Mouse (Mus musculus): ENCODE data around the gene Wdr43. TPM values are rescaled to one million over a fixed set of nuclear protein-coding genes. Genes with fewer than 3 reads are reported as not detected.
A peak's percentile ranks its signal among the peaks of the same experiment; 100 is the strongest.

Gene Wdr43
- total and polyA plus RNA-seq, 3 experiments: 157 to 355 (median 252) TPM

GRCm38 (mm10) chr17:71691361-71691875, 75.7 kb downstream of the Wdr43 start:
- Histone ChIP-seq H3K4me2 (ENCODE audit: insufficient read depth, low read depth, poor library complexity, severe bottlenecking) (no peak overlapping the region; the same call in 1 of the 2 replicates), H3K4me1 (ENCODE audit: control insufficient read depth in 1 of 2, insufficient read depth in 2 of 2) (peaks cover 24 to 72% of the 10 kb centered on the region in 2 experiments), H3K27ac (ENCODE audit: insufficient read depth, low read depth) (no peak overlapping the region), H3K9me3 (replicated peaks; ENCODE audit: low read length) (no peaks in the 10 kb centered on the region), H3K79me2 (replicated peaks; ENCODE audit: control insufficient read depth, extremely low read depth, insufficient read depth, poor library complexity, severe bottlenecking) (no peaks in the 10 kb centered on the region), H3K27me3 (replicated peaks) (no peaks in the 10 kb centered on the region), H3K4me3 (replicated peaks in 1 of 3; ENCODE audit: low read depth in 2 of 3, low read length in 2 of 3, poor library complexity in 1 of 3) (peak overlapping the region in 2 of 3 experiments; percentile 20 to 58), H3K9ac (ENCODE audit: insufficient read depth, low read depth) (no peak overlapping the region), H3K36me3 (replicated peaks in 1 of 2; ENCODE audit: control insufficient read depth in 1 of 2, insufficient read depth in 1 of 2, low read length in 1 of 2) (peaks cover 0 to 32% of the 10 kb centered on the region in 2 experiments)
- dilution Hi-C loops (cut with MboI; ENCODE audit: extremely low pct_ligation_motif_present, extremely low pct_unique_long_range_greater_than_20kb, low sequenced_read_pairs) (no loop called here), in situ Hi-C loops (cut with MboI; ENCODE audit: low pct_ligation_motif_present, low pct_unique_long_range_greater_than_20kb, low sequenced_read_pairs) (no loop called here)
- TF ChIP-seq POLR2AphosphoS2 (IDR thresholded peaks at IDR 0.05; ENCODE audit: low read depth, low read length): no peak
- no peak for TF ChIP-seq SIN3A (IDR thresholded peaks at IDR 0.05; ENCODE audit: low read length)
- no peak for TF ChIP-seq RAD21 (IDR thresholded peaks at IDR 0.05; ENCODE audit: low read depth, low read length)
- TF ChIP-seq NELFE (IDR thresholded peaks at IDR 0.05; ENCODE audit: low read depth, low read length): no peak
- no peak for TF ChIP-seq BHLHE40 (IDR thresholded peaks at IDR 0.05; ENCODE audit: low read depth, low read length)
- TF ChIP-seq RCOR1 (conservative IDR thresholded peaks at IDR 0.05; ENCODE audit: low read depth, low read length): no peak
- TF ChIP-seq MAFK (IDR thresholded peaks at IDR 0.05; ENCODE audit: insufficient replicate concordance, low read length): no peak
- no peak for TF ChIP-seq ZNF384 (IDR thresholded peaks at IDR 0.05; ENCODE audit: low read depth, low read length)
- TF ChIP-seq USF2 (conservative IDR thresholded peaks at IDR 0.05; ENCODE audit: low read depth, low read length): no peak
- TF ChIP-seq MXI1 (IDR thresholded peaks at IDR 0.05; ENCODE audit: low read depth, low read length): no peak
- TF ChIP-seq GABPA (IDR thresholded peaks at IDR 0.05; ENCODE audit: insufficient replicate concordance, low read depth, low read length): no peak
- peak; percentile 43 for DNase-seq (ENCODE audit: extremely low read depth)

DNA sequence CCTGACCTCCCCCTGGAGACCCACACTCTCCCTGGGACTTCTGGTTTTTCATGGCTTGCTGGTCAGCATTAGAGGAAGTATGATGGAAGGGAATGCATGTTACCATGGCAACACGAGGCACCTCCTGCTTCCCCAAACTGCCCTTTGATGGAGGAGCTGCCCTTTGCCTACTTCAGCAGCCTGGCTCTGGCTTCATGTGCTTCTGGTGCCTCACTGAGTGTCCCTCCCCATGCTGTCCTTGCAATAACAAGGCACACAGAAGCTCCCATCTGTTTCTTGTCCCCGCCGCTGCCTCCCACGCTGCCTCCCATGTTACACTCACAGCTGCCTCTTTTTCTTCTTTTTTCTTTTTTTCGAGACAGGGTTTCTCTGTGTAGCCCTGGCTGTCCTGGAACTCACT, 77.6 kb downstream of the Wdr43 start:
- Histone ChIP-seq H3K4me1 (ENCODE audit: control insufficient read depth in 1 of 2, insufficient read depth in 2 of 2) (peaks cover 24 to 58% of the 10 kb centered on the region in 2 experiments), H3K27me3 (replicated peaks) (no peaks in the 10 kb centered on the region), H3K9ac (ENCODE audit: insufficient read depth, low read depth) (no peak overlapping the region), H3K4me2 (ENCODE audit: insufficient read depth, low read depth, poor library complexity, severe bottlenecking) (no peak overlapping the region), H3K79me2 (replicated peaks; ENCODE audit: control insufficient read depth, extremely low read depth, insufficient read depth, poor library complexity, severe bottlenecking) (no peaks in the 10 kb centered on the region), H3K9me3 (replicated peaks; ENCODE audit: low read length) (no peaks in the 10 kb centered on the region), H3K27ac (ENCODE audit: insufficient read depth, low read depth) (no peak overlapping the region), H3K36me3 (replicated peaks in 1 of 2; ENCODE audit: control insufficient read depth in 1 of 2, insufficient read depth in 1 of 2, low read length in 1 of 2) (peaks cover 0 to 48% of the 10 kb centered on the region in 2 experiments), H3K4me3 (replicated peaks in 1 of 3; ENCODE audit: low read depth in 2 of 3, low read length in 2 of 3, poor library complexity in 1 of 3) (no peak overlapping the region)
- DNase-seq (ENCODE audit: extremely low read depth): no peak
- in situ Hi-C loops (cut with MboI; ENCODE audit: low pct_ligation_motif_present, low pct_unique_long_range_greater_than_20kb, low sequenced_read_pairs): no loop called here
- dilution Hi-C loops (cut with MboI; ENCODE audit: extremely low pct_ligation_motif_present, extremely low pct_unique_long_range_greater_than_20kb, low sequenced_read_pairs): no loop called here
- TF ChIP-seq ZNF384 (IDR thresholded peaks at IDR 0.05; ENCODE audit: low read depth, low read length) (no peak), MAX (IDR thresholded peaks at IDR 0.05; ENCODE audit: low read length) (no peak), MAFK (IDR thresholded peaks at IDR 0.05; ENCODE audit: insufficient replicate concordance, low read length) (no peak), MEF2A (IDR thresholded peaks at IDR 0.05; ENCODE audit: borderline replicate concordance, low read depth, low read length) (no peak)

DNA sequence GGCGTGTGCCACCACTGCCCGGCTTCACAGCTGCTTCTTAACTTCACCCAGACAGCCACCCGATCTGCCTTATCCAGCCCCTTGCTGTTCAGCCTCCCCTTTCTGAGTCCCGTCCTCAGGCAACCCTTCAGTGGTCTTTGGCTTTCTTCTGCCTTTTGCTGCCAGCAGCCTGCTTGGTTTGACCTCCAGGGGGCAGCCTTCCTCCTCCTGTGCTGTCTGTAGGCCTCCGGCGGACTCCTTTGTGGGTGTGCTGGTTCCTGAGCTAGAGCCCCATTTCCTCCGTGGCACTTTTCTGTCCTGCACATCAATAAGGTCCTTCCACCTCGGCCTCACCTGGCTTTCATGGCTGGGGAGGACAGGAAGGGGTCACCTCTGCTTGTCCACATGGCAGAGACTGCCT, 78.1 kb downstream of the Wdr43 start:
- dilution Hi-C loops (cut with MboI; ENCODE audit: extremely low pct_ligation_motif_present, extremely low pct_unique_long_range_greater_than_20kb, low sequenced_read_pairs) (no loop called here), in situ Hi-C loops (cut with MboI; ENCODE audit: low pct_ligation_motif_present, low pct_unique_long_range_greater_than_20kb, low sequenced_read_pairs) (no loop called here)
- DNase-seq (ENCODE audit: extremely low read depth): peak; percentile 50
- Histone ChIP-seq H3K4me1 (ENCODE audit: control insufficient read depth in 1 of 2, insufficient read depth in 2 of 2) (peaks cover 24 to 53% of the 10 kb centered on the region in 2 experiments), H3K4me3 (replicated peaks in 1 of 3; ENCODE audit: low read depth in 2 of 3, low read length in 2 of 3, poor library complexity in 1 of 3) (no peak overlapping the region), H3K36me3 (replicated peaks in 1 of 2; ENCODE audit: control insufficient read depth in 1 of 2, insufficient read depth in 1 of 2, low read length in 1 of 2) (peaks cover 0 to 53% of the 10 kb centered on the region in 2 experiments), H3K27me3 (replicated peaks) (no peaks in the 10 kb centered on the region), H3K27ac (ENCODE audit: insufficient read depth, low read depth) (no peak overlapping the region), H3K4me2 (ENCODE audit: insufficient read depth, low read depth, poor library complexity, severe bottlenecking) (no peak overlapping the region), H3K9me3 (replicated peaks; ENCODE audit: low read length) (no peaks in the 10 kb centered on the region), H3K79me2 (replicated peaks; ENCODE audit: control insufficient read depth, extremely low read depth, insufficient read depth, poor library complexity, severe bottlenecking) (no peaks in the 10 kb centered on the region), H3K9ac (ENCODE audit: insufficient read depth, low read depth) (no peak overlapping the region)
- peak; percentile 57 for TF ChIP-seq SMC3 (IDR thresholded peaks at IDR 0.05; ENCODE audit: low read depth, low read length)
- no peak for TF ChIP-seq ZNF384 (IDR thresholded peaks at IDR 0.05; ENCODE audit: low read depth, low read length)
- TF ChIP-seq RAD21 (IDR thresholded peaks at IDR 0.05; ENCODE audit: low read depth, low read length): peak; percentile 47
- peak in 1 of 2 experiments; percentile 63; a peak in 3 of 4 replicates for TF ChIP-seq CTCF (conservative IDR thresholded peaks at IDR 0.05 in 1 of 2, IDR thresholded peaks at IDR 0.05 in 1 of 2; ENCODE audit: low read depth in 2 of 2, low read length in 2 of 2)
- TF ChIP-seq CHD1 (IDR thresholded peaks at IDR 0.05; ENCODE audit: low read depth, low read length): no peak
- no peak for TF ChIP-seq MAZ (IDR thresholded peaks at IDR 0.05; ENCODE audit: low read depth, low read length)
- no peak for TF ChIP-seq JUN (IDR thresholded peaks at IDR 0.05; ENCODE audit: insufficient read depth, low read depth, low read length)
